Mouse (Mus musculus) liver, adult 2 months (tissue): Measurements from ENCODE around the gene Fxyd7. TPM values are rescaled to one million over a fixed set of nuclear protein-coding genes. Genes with fewer than 3 reads are reported as not detected.

Experiments
- DNase-seq: peaks from one replicate; pipeline ENCODE4 v3.0.0-alpha.2; 2011; ENCODE audit warnings: low read depth, low spot score; ENCODE audit errors: extremely low read depth
- H3K27ac ChIP-seq: fragments of 200-500 bp; replicated peaks from 2 replicates; pipeline ENCODE4 v1.5.1; 2012; ENCODE audit warnings: low read depth, mild to moderate bottlenecking, control low read depth, inconsistent platforms, low read length; ENCODE audit not compliant: insufficient read depth
- H3K27me3 ChIP-seq: fragments of 200-500 bp; 2 replicates; pipeline ENCODE4 v1.6.1; 2012; ENCODE audit warnings: mild to moderate bottlenecking, moderate library complexity, low read length, inconsistent platforms; ENCODE audit not compliant: control insufficient read depth, insufficient read depth
- H3K36me3 ChIP-seq: fragments of 200-500 bp; 2 replicates; pipeline ENCODE4 v1.6.1; 2012; ENCODE audit warnings: low read length, inconsistent platforms; ENCODE audit not compliant: control insufficient read depth, insufficient read depth
- H3K4me1 ChIP-seq: fragments of 200-500 bp; 2 replicates; pipeline ENCODE4 v1.6.1; 2011; ENCODE audit warnings: low read length; ENCODE audit not compliant: control insufficient read depth, insufficient read depth
- H3K4me3 ChIP-seq: fragments of 200-500 bp; 2 replicates; pipeline ENCODE4 v1.5.1; 2011; ENCODE audit warnings: low read depth, mild to moderate bottlenecking, control low read depth, low read length, moderate library complexity; ENCODE audit not compliant: insufficient read depth
- H3K79me2 ChIP-seq: fragments of 200-500 bp; 2 replicates; pipeline ENCODE4 v1.6.1; 2012; ENCODE audit warnings: inconsistent platforms, mild to moderate bottlenecking, low read length, moderate library complexity; ENCODE audit not compliant: control insufficient read depth, insufficient read depth
- H3K9ac ChIP-seq: fragments of 200-500 bp; 2 replicates; pipeline ENCODE4 v1.6.1; 2012; ENCODE audit warnings: low read depth, mild to moderate bottlenecking, control low read depth, inconsistent platforms, low read length
- CTCF ChIP-seq: fragments of 200-500 bp; IDR thresholded peaks from 2 replicates; pipeline ENCODE4 v1.5.1; 2011; ENCODE audit warnings: low read depth, low read length, control low read depth
- POLR2A ChIP-seq: fragments of 200-500 bp; IDR thresholded peaks from 2 replicates; pipeline ENCODE4 v1.6.1; 2011; ENCODE audit warnings: low read length, control low read depth; ENCODE audit not compliant: insufficient read depth; ENCODE audit errors: extremely low read depth
- WGBS: fragments of 180-500 bp; shearing (Covaris S2); methylation state at CpG from one replicate; pipeline ENCODE4 v1.1.7; 2018; 5-methylcytosine and 5-hydroxymethylcytosine counted together
- polyA plus RNA-seq: library from polyadenylated mRNA; depleted of rRNA; stranded (reverse); fragments of >200 nt; gene quantifications from 2 replicates; pipeline ENCODE4 v1.2.3, GENCODE M21; 2012
- total RNA-seq: library from RNA; depleted of rRNA; stranded (reverse); fragments of >200 nt; gene quantifications from 2 replicates; pipeline ENCODE4 v1.2.3, GENCODE M21; 2014

The Fxyd7 gene
- total and polyA plus RNA-seq, 2 experiments, result 0.92 TPM; not detected in 1

DNA sequence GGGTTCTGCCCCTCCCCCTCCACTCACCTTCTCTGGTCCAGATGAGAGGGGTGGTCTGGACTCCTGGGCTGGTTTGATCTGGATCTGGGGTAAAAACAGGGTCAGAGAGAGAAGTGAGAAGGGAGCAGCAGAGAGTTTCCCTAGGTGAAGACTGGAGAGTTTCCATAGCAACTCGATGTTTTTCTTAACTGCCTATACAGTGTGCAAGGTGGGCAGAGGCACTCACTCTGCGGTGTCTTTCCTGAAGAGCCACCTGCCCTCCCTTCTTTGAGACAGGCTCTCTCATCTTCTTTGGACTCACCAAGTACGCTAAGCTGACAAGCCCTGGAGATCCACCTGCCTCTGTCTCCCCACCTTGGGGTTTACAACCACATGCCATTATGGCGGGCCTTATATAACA lies 12.3 kb downstream of the Fxyd7 start:
- WGBS, result 91% methylated on average over 4 of the region's 4 CpGs
- Histone ChIP-seq H3K27ac (no peak overlapping the region), H3K36me3 (no peaks in the 10 kb centered on the region), H3K9ac (no peak overlapping the region), H3K27me3 (no peaks in the 10 kb centered on the region), H3K4me1 (no peaks in the 10 kb centered on the region), H3K79me2 (no peaks in the 10 kb centered on the region), H3K4me3 (no peak overlapping the region)
- no peak for DNase-seq
- no peak for TF ChIP-seq POLR2A
- no peak for TF ChIP-seq CTCF

DNA sequence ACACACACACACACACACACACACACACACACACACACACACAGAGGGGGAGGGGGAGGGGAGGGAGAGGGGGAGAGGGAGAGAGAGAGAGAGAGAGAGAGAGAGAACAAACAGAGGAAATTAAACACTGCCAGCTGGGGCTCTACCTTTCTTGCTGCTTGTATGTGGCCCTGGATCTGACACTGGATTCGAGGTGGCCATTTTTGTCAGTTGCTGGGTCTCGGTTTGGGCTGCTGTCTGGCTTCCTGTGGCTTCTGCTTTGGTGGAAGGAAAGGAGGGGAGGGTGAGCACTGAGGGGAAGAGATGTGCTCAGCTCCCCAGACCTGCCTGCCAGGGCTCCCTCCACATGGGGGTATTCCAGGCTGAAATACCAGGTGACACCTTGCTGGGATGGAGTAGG lies 13.6 kb downstream of the Fxyd7 start:
- Histone ChIP-seq H3K4me1 (no peaks in the 10 kb centered on the region), H3K36me3 (no peaks in the 10 kb centered on the region), H3K9ac (no peak overlapping the region), H3K27me3 (no peaks in the 10 kb centered on the region), H3K27ac (no peak overlapping the region), H3K4me3 (no peak overlapping the region), H3K79me2 (no peaks in the 10 kb centered on the region)
- 71% methylated on average over 2 of the region's 2 CpGs for WGBS
- TF ChIP-seq POLR2A, result no peak
- no peak for TF ChIP-seq CTCF
- no peak for DNase-seq

DNA sequence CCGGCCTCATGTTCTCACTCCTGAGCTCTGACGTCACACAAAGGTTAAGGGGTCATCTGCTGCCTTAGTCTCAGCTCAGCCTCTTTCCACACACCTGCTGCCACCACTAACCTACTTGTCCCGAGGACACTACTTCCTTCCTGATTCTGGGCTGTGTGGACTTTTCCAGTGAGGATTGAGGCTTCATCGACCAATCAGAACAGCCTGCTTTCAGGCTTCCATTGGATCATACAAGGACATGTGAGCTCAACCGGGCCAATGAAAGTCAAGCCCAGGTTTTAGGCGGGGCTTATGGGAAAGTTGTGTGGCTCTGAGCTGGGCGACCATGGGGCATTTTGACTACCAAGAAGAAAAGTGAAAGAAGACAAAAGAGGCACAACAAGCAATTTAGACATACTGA lies 14.3 kb downstream of the Fxyd7 start:
- H3K36me3 ChIP-seq, result no peaks in the 10 kb centered on the region
- DNase-seq, result peak; percentile 28
- no peaks in the 10 kb centered on the region for H3K27me3 ChIP-seq
- TF ChIP-seq CTCF (no peak), POLR2A (no peak)
- no peak overlapping the region for H3K4me3 ChIP-seq
- no peak overlapping the region for H3K27ac ChIP-seq
- no peaks in the 10 kb centered on the region for H3K4me1 ChIP-seq
- H3K79me2 ChIP-seq, result no peaks in the 10 kb centered on the region
- 72% methylated on average over 7 of the region's 7 CpGs for WGBS
- H3K9ac ChIP-seq, result no peak overlapping the region

DNA sequence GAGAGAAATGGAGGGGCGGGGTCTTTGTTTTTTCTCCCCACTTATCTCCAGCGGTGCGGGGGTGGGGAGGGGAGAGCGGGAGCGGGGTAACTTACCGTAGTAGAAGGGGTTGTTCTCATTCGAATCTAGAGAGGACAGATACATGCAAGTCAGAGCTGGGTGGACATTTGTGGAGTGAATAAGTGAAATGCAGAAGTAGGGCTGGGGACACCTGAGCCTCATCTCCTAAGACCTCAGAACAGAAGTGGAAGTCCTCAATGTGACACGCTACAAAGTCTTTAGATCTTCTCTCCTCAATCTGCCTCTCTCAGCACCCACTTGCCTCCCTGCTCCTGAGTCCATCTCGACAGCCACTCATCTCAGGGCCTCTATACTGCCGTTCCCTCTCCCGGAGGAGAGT lies 16.0 kb downstream of the Fxyd7 start:
- Histone ChIP-seq H3K9ac (no peak overlapping the region), H3K79me2 (no peaks in the 10 kb centered on the region), H3K27ac (no peak overlapping the region), H3K4me3 (no peak overlapping the region), H3K36me3 (no peaks in the 10 kb centered on the region), H3K27me3 (no peaks in the 10 kb centered on the region), H3K4me1 (no peaks in the 10 kb centered on the region)
- TF ChIP-seq POLR2A (no peak), CTCF (no peak)
- WGBS, result 90% methylated on average over 11 of the region's 11 CpGs
- no peak for DNase-seq

DNA sequence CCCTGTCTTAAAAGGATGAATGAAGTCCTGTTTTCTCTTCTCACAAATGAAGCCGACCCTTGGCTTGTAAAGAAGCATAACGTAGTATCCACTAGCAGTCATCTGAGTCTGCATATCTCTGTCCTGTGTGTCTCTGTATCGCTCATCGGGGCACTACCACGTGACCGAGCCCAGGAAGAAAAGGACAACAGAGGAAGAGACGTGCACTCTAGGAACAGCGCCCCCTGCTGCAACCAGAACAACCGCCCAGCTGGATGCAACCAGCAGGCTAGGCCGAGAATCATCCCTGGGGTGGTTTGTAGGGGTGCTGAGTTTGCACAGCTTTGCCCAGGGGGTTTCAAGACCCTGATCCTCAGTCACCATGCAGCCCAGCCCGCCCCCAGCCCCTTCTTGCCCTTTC lies 16.5 kb downstream of the Fxyd7 start:
- H3K4me3 ChIP-seq, result no peak overlapping the region
- no peaks in the 10 kb centered on the region for H3K27me3 ChIP-seq
- H3K27ac ChIP-seq, result no peak overlapping the region
- no peak overlapping the region for H3K9ac ChIP-seq
- WGBS, result 68% methylated on average over 11 of the region's 11 CpGs
- H3K36me3 ChIP-seq, result no peaks in the 10 kb centered on the region
- H3K4me1 ChIP-seq, result no peaks in the 10 kb centered on the region
- no peaks in the 10 kb centered on the region for H3K79me2 ChIP-seq
- TF ChIP-seq CTCF (peak; percentile 72), POLR2A (no peak)
- DNase-seq, result peak; percentile 18

DNA sequence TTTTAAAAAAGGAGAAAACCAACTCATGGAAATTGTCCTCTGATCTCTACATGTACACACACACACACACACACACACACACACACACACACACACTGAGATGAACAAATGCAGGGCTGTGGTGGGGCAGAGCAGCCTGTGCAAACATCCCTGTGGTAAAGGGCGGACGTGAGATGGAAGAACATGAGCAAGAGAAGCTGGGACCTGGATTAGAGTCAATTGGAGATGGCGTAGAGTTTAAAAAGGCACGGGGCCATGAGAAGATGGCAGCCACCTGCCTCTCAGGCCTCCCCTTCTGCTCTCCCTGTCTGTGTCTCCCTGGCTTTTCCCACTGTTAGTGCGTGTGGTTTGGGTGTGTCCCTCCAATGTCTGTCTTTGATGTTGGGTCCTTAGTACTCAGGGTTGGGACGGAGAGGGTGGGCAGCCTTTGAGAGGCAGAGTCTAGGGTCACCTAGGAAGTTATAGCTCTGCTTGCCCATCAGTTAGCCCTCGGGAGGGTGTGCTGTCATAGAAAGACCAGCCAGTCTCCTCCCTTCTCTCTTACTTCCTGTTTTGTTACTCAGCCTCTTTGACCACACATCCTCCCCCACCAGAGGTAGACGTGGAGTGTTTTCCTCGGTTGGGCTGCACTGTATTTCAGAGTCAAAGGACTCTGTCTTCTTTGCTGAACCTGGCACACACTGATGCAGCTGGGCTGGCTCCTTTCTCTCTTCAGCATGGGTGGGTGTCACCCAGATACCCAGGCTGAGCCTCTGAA lies 17.7 kb downstream of the Fxyd7 start:
- H3K27ac ChIP-seq, result no peak overlapping the region
- H3K4me3 ChIP-seq, result no peak overlapping the region
- H3K9ac ChIP-seq, result no peak overlapping the region
- no peaks in the 10 kb centered on the region for H3K79me2 ChIP-seq
- TF ChIP-seq POLR2A, result no peak
- TF ChIP-seq CTCF, result no peak
- no peaks in the 10 kb centered on the region for H3K4me1 ChIP-seq
- no peak for DNase-seq
- no peaks in the 10 kb centered on the region for H3K27me3 ChIP-seq
- no peaks in the 10 kb centered on the region for H3K36me3 ChIP-seq
- 69% methylated on average over 9 of the region's 9 CpGs for WGBS
